ENCODE assay signal across 1 mouse cellular context in genomic region chr14:57082863-57083262, GRCm38 (mm10).
TF ChIP-seq lines count a peak whose summit lies in the region.

No protein-coding gene starts in this region.

TF ChIP-seq in MEL, 35 proteins besides CTCF, POLR2A, EP300 and RAD21 (continued from another document):
- TF ChIP-seq SMC3 (IDR thresholded peaks at IDR 0.05; ENCODE audit: low read depth, low read length) (no peak), GATA1 (IDR thresholded peaks at IDR 0.05; ENCODE audit: low read depth, low read length) (no peak), ZMIZ1 (IDR thresholded peaks at IDR 0.05; ENCODE audit: low read depth, low read length) (no peak), E2F4 (IDR thresholded peaks at IDR 0.05; ENCODE audit: borderline replicate concordance, low read depth, low read length) (no peak), POLR2AphosphoS5 (IDR thresholded peaks at IDR 0.05; ENCODE audit: borderline replicate concordance, low read depth, low read length) (no peak), NRF1 (IDR thresholded peaks at IDR 0.05; ENCODE audit: insufficient read depth, low read depth, low read length, poor library complexity, severe bottlenecking) (no peak), MYB (IDR thresholded peaks at IDR 0.05; ENCODE audit: low read depth, low read length) (no peak), TCF12 (IDR thresholded peaks at IDR 0.05; ENCODE audit: low read depth, low read length) (no peak), GABPA (IDR thresholded peaks at IDR 0.05; ENCODE audit: low read depth, low read length) (no peak), SIN3A (IDR thresholded peaks at IDR 0.05; ENCODE audit: low read length) (no peak), BHLHE40 (IDR thresholded peaks at IDR 0.05; ENCODE audit: borderline replicate concordance, low read depth, low read length) (no peak), ZC3H11A (IDR thresholded peaks at IDR 0.05; ENCODE audit: low read depth, low read length) (no peak), TBP (IDR thresholded peaks at IDR 0.05; ENCODE audit: low read depth, low read length) (no peak), CHD2 (IDR thresholded peaks at IDR 0.05; ENCODE audit: low read length) (no peak), USF1 (IDR thresholded peaks at IDR 0.05; ENCODE audit: low read depth, low read length) (no peak), POLR2AphosphoS2 (IDR thresholded peaks at IDR 0.05; ENCODE audit: low read length) (no peak)
